Mouse (Mus musculus) spleen, adult 2 months (tissue): ENCODE results near the gene Wfdc17.

Experiments
- CTCF ChIP-seq: fragments of 200-500 bp; IDR thresholded peaks from 2 replicates; pipeline ENCODE4 v1.5.1; 2011; ENCODE audit warnings: mild to moderate bottlenecking, inconsistent platforms; ENCODE audit not compliant: insufficient read depth, insufficient read length, insufficient replicate concordance; ENCODE audit errors: extremely low read depth
- POLR2A ChIP-seq: fragments of 200-500 bp; IDR thresholded peaks from 2 replicates; pipeline ENCODE4 v1.6.1; 2011; ENCODE audit warnings: low read depth, low read length, inconsistent platforms

DNA sequence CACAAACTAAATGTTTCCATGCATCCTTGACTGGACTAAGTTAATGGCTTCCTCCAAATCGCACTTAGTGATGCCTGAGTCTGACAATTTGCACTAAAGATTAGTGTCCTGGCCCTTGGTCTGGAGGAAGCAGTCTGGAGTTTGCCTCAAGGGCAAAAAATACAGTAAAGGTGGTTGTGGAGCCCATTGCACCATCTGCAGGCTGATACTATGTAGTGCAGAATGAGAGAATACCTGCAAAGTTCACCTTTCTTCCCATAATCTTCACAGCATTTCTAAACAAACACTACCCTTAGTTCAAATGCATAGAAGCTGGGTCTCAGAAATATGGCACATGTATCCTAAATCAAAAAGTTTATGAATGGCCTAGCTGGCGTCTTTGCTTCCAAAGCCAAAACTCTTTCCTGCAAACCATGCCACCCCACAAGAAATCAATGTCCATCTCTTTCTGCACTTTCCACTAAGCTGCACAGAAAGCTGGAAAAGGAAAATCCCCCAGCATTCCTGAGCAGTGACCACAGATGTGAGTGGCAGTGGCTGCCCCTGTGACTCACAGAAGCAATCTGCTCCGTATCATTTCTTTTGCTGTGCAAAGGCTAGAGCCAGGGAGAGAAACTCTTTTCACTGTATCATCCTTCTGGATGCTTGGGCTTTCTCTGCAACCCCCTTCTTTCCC is 25.1 kb downstream of the Wfdc17 start:
- TF ChIP-seq POLR2A (no peak), CTCF (peak; percentile 35; the same call in 1 of the 2 replicates)
